Mouse (Mus musculus) fibroblast of lung, adult 2 months (primary cell): Measurements from ENCODE around the gene Skint5.
"Not testable (repeated sequence)": the region's sequence is repeated elsewhere in the genome, so short reads cannot be mapped to it uniquely, and the experiment has no call there.

Experiments used
- DNase-seq: peaks from one replicate; pipeline ENCODE4 v3.0.0-alpha.2; 2011; ENCODE audit warnings: low read depth

Gene Skint5

DNA sequence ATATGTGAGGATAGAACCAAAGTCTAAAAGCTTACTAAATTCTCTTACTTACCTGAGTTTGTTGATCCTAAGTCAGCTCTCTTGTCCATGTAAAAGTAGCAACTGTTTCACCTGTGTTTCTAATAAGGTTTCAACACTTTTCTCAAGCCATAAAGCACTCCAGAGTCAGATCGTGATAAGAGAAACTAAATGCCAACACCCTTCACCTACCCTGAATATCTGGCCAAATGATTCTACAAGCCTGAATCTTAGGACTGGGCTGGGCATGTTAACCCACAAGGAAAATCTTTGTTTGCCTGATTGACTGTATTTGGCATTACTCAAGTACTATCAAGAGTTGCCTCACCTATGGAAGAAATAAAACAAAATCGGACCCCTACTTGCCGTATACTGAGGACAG, at the start of gene Skint5:
Gene Skint5 (minus strand): TSS at position 101 of the 400 bp plus-strand sequence.
- no peak for DNase-seq

- no peak for DNase-seq
These were observed 42.0 kb downstream of the Skint5 start for GRCm38 (mm10) chr4:113957343-113957742.

DNA sequence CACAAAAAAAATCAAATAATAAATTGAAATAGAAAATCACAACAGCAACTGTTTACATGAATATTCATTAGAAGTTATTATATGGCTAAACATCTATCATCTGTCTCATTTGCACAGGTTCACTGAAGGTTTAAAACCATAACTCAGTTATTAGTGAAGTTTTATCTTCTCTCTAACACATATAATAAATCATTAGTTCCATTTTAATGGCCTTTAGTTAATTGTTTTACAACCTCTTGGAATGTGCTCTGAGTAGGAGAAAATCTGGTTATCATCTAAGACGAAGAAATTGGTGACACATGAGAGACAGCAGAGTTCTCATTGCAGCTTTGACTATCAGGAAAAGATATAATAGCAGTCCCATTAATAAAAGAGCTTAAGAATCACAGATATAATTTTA, 235.1 kb downstream of the Skint5 start:
- DNase-seq = no peak

- DNase-seq = no peak
These were observed 235.6 kb downstream of the Skint5 start for GRCm38 (mm10) chr4:113763684-113764083.

- DNase-seq = not testable (repeated sequence)
These were observed 551.1 kb downstream of the Skint5 start for GRCm38 (mm10) chr4:113448230-113448629.
